Mouse (Mus musculus) neural tube, embryonic 14.5 days (tissue): ENCODE data around the gene Lrch4. TPM values are rescaled to one million over a fixed set of nuclear protein-coding genes. Genes with fewer than 3 reads are reported as not detected.

Experiments
- ATAC-seq: fragments of 200-750 bp; cut with Nextera tagmentation; 2 replicates; pipeline ENCODE4 v1.8.0; 2017; ENCODE audit warnings: low read depth, mild to moderate bottlenecking, moderate TSS enrichment, moderate library complexity
- H3K27ac ChIP-seq: fragments of 300-500 bp; sonication (generic); 2 replicates; pipeline ENCODE4 v1.5.1; 2014; ENCODE audit warnings: low read depth, mild to moderate bottlenecking, control low read depth, low read length, moderate library complexity, mixed read lengths
- H3K27me3 ChIP-seq: fragments of 300-500 bp; sonication (generic); 2 replicates; pipeline ENCODE4 v1.6.1; 2014; ENCODE audit warnings: low read length; ENCODE audit not compliant: control insufficient read depth, insufficient read depth
- H3K36me3 ChIP-seq: fragments of 300-500 bp; sonication (generic); 2 replicates; pipeline ENCODE4 v1.6.1; 2014; ENCODE audit warnings: low read length, mixed read lengths; ENCODE audit not compliant: control insufficient read depth, insufficient read depth
- H3K4me1 ChIP-seq: fragments of 300-500 bp; sonication (generic); 2 replicates; pipeline ENCODE4 v1.6.1; 2014; ENCODE audit warnings: low read length; ENCODE audit not compliant: control insufficient read depth, insufficient read depth
- H3K4me2 ChIP-seq: fragments of 300-500 bp; sonication (generic); 2 replicates; pipeline ENCODE4 v1.6.1; 2014; ENCODE audit warnings: mild to moderate bottlenecking, low read depth, low read length, control low read depth
- H3K4me3 ChIP-seq: fragments of 300-500 bp; sonication (generic); 2 replicates; pipeline ENCODE4 v1.5.1; 2014; ENCODE audit warnings: low read depth, low read length, control low read depth, mixed read lengths
- H3K9ac ChIP-seq: fragments of 300-500 bp; sonication (generic); replicated peaks from 2 replicates; pipeline ENCODE4 v1.6.1; 2014; ENCODE audit warnings: low read depth, mild to moderate bottlenecking, control low read depth, low read length, mixed read lengths
- H3K9me3 ChIP-seq: fragments of 300-500 bp; sonication (generic); 2 replicates; pipeline ENCODE4 v1.6.1; 2016; ENCODE audit warnings: low read length; ENCODE audit not compliant: control insufficient read depth
- WGBS: fragments of 180-500 bp; shearing (Covaris S2); extraction: QIAGEN DNeasy Blood & Tissue Kit; methylation state at CpG from one replicate; pipeline ENCODE4 v1.1.7; 2014; 5-methylcytosine and 5-hydroxymethylcytosine counted together
- polyA plus RNA-seq: library from polyadenylated mRNA; unstranded; fragments of >200 nt; fragmentation: Nextera tagmentation; extraction: Ambion mirVana; gene quantifications from 2 replicates; pipeline ENCODE4 v1.2.1, GENCODE M21; 2014

Lrch4 gene
- polyA plus RNA-seq, 1 experiment from 2014 or later, result 16.0 TPM

GRCm38 (mm10) chr5:137673015-137673414 is 44.1 kb downstream of the Lrch4 start:
- H3K9me3 ChIP-seq, result no peaks in the 10 kb centered on the region
- H3K9ac ChIP-seq, result no peak overlapping the region
- no peak overlapping the region for H3K27ac ChIP-seq
- no peak overlapping the region for H3K4me3 ChIP-seq
- H3K27me3 ChIP-seq, result no peaks in the 10 kb centered on the region
- WGBS, result 92% methylated on average over 6 of the region's 6 CpGs
- no peak overlapping the region for H3K4me2 ChIP-seq
- H3K36me3 ChIP-seq, result no peaks in the 10 kb centered on the region
- no peak for ATAC-seq
- peaks cover 3% of the 10 kb centered on the region; the same call in 1 of the 2 replicates for H3K4me1 ChIP-seq

GRCm38 (mm10) chr5:137674786-137675185 is 45.9 kb downstream of the Lrch4 start:
- H3K9me3 ChIP-seq, result no peaks in the 10 kb centered on the region
- no peak overlapping the region for H3K4me3 ChIP-seq
- no peak overlapping the region for H3K9ac ChIP-seq
- no peaks in the 10 kb centered on the region for H3K27me3 ChIP-seq
- H3K36me3 ChIP-seq, result no peaks in the 10 kb centered on the region
- WGBS, result 93% methylated on average over 8 of the region's 8 CpGs
- H3K4me2 ChIP-seq, result no peak overlapping the region
- no peak overlapping the region for H3K27ac ChIP-seq
- peaks cover 3% of the 10 kb centered on the region; the same call in 1 of the 2 replicates for H3K4me1 ChIP-seq
- no peak for ATAC-seq

- no peak for ATAC-seq
Measured at GRCm38 (mm10) chr5:137677859-137678258, 48.9 kb downstream of the Lrch4 start.

GRCm38 (mm10) chr5:137678736-137679135 is 49.8 kb downstream of the Lrch4 start:
- no peaks in the 10 kb centered on the region for H3K36me3 ChIP-seq
- peaks cover 10% of the 10 kb centered on the region for H3K4me1 ChIP-seq
- 88% methylated on average over 3 of the region's 3 CpGs for WGBS
- H3K4me3 ChIP-seq, result no peak overlapping the region
- no peaks in the 10 kb centered on the region for H3K27me3 ChIP-seq
- no peaks in the 10 kb centered on the region for H3K9me3 ChIP-seq
- no peak overlapping the region for H3K9ac ChIP-seq
- no peak overlapping the region for H3K27ac ChIP-seq
- ATAC-seq, result no peak
- H3K4me2 ChIP-seq, result no peak overlapping the region

More at GRCm38 (mm10) chr5:137677859-137678258, 48.9 kb downstream of the Lrch4 start:
- no peaks in the 10 kb centered on the region for H3K36me3 ChIP-seq
- H3K27ac ChIP-seq, result no peak overlapping the region
- 97% methylated on average over 8 of the region's 8 CpGs for WGBS
- no peaks in the 10 kb centered on the region for H3K9me3 ChIP-seq
- H3K27me3 ChIP-seq, result no peaks in the 10 kb centered on the region
- H3K9ac ChIP-seq, result no peak overlapping the region
- no peak overlapping the region for H3K4me3 ChIP-seq
- H3K4me2 ChIP-seq, result no peak overlapping the region
- H3K4me1 ChIP-seq, result 0 out of 2 replicates have a peak, but pooled peaks cover 3% of the 10 kb centered on the region

- no peak overlapping the region for H3K4me3 ChIP-seq
- H3K36me3 ChIP-seq, result no peaks in the 10 kb centered on the region
- H3K27me3 ChIP-seq, result no peaks in the 10 kb centered on the region
- no peak for ATAC-seq
- H3K4me1 ChIP-seq, result peaks cover 11% of the 10 kb centered on the region
- H3K9me3 ChIP-seq, result no peaks in the 10 kb centered on the region
- WGBS, result 85% methylated on average over 4 of the region's 4 CpGs
- H3K27ac ChIP-seq, result no peak overlapping the region
- no peak overlapping the region for H3K9ac ChIP-seq
- no peak overlapping the region for H3K4me2 ChIP-seq
Measured at GRCm38 (mm10) chr5:137679726-137680125, 50.8 kb downstream of the Lrch4 start.

GRCm38 (mm10) chr5:137682526-137682925 is 53.6 kb downstream of the Lrch4 start:
- Histone ChIP-seq H3K9ac (no peak overlapping the region), H3K4me2 (no peak overlapping the region; the same call in 1 of the 2 replicates), H3K27me3 (no peaks in the 10 kb centered on the region), H3K27ac (no peak overlapping the region), H3K4me3 (no peak overlapping the region), H3K4me1 (peaks cover 11% of the 10 kb centered on the region), H3K9me3 (no peaks in the 10 kb centered on the region), H3K36me3 (no peaks in the 10 kb centered on the region)
- 72% methylated on average over 6 of the region's 6 CpGs for WGBS
- ATAC-seq, result no peak

GRCm38 (mm10) chr5:137683388-137684293 is 54.7 kb downstream of the Lrch4 start:
- peak overlapping the region; percentile 50 for H3K9ac ChIP-seq
- no peaks in the 10 kb centered on the region for H3K36me3 ChIP-seq
- H3K9me3 ChIP-seq, result no peaks in the 10 kb centered on the region
- peaks cover 11% of the 10 kb centered on the region for H3K4me1 ChIP-seq
- peak overlapping the region; percentile 79 for H3K4me2 ChIP-seq
- peak overlapping the region; percentile 60 for H3K4me3 ChIP-seq
- no peaks in the 10 kb centered on the region for H3K27me3 ChIP-seq
- 0 out of 2 replicates have a peak, but pooled peaks have one; percentile 0 for ATAC-seq
- peak overlapping the region; percentile 60 for H3K27ac ChIP-seq
- 18% methylated on average over 28 of the region's 28 CpGs for WGBS

- under 1% methylated on average over 61 of the region's 62 CpGs for WGBS
- no peaks in the 10 kb centered on the region for H3K36me3 ChIP-seq
- peak within 1 kb of the TSS; percentile 60 for H3K27ac ChIP-seq
- H3K9ac ChIP-seq, result peak within 1 kb of the TSS; percentile 50
- peak within 1 kb of the TSS; percentile 60 for H3K4me3 ChIP-seq
- no peaks in the 10 kb centered on the region for H3K9me3 ChIP-seq
- no peaks in the 10 kb centered on the region for H3K27me3 ChIP-seq
- H3K4me1 ChIP-seq, result peaks cover 11% of the 10 kb centered on the region
- H3K4me2 ChIP-seq, result peak within 1 kb of the TSS; percentile 79
- ATAC-seq, result peak; percentile 100
Measured at GRCm38 (mm10) chr5:137684294-137685123, 55.6 kb downstream of the Lrch4 start, which contains the start of gene Agfg2. Gene Agfg2 (minus strand): TSS chr5:137684726.
